Mouse (Mus musculus): ENCODE measurements around the gene Lrrc58. TPM values are rescaled to one million over a fixed set of nuclear protein-coding genes. Genes with fewer than 3 reads are reported as not detected.

The Lrrc58 gene
- 59.1 and 61.1 TPM in 2 replicates for polyA plus RNA-seq (2016; fragmentation: Nextera tagmentation; extraction: Ambion mirVana)

DNA sequence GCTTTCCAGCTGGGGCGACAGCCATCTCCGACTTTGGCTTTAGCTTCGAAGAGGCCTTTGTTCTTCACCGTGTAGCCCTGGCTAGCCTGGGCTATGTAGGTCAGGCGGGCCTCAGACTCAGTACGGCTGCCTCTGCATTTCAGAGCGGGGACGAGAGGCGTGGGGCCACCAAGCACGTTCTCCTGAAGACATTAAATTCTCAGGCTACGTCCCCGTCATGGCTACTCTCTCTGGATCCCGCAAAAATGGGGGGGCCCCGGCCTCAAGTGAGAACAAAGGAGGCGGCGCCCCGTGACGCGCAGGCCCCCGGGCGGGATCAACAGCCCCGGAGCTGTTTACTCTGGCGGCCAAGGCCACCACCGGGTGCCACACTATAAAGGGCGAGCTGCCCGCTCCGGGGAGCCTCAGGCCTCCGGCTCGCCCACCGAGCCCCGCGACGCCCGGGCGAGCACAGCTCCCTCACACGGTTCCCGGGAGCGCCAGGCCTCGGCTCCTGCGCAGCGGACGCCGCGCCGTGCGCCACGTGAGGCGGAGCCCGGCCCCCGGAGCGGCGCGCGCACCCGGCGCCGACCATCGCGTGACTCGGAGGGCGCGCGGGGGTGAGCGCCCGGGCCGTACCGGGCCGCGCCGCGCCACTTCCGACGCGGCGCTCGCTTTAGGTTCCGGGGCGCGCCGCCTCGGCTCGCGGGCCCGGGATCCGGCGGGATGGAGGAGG, at the start of gene Lrrc58:
Lrrc58 (plus strand) TSS at position 599 of the 715 bp plus-strand sequence.
- WGBS, result under 1% methylated on average over 78 of the region's 86 CpGs
- H3K4me2 ChIP-seq (replicated peaks), result peak within 1 kb of the TSS; percentile 64
- H3K27me3 ChIP-seq (replicated peaks), result no peaks in the 10 kb centered on the region
- peak; percentile 96 for ATAC-seq (ENCODE audit: low FRiP score, low read depth)
- peak within 1 kb of the TSS; percentile 96 for H3K27ac ChIP-seq
- H3K4me3 ChIP-seq, result peak within 1 kb of the TSS; percentile 98
- peaks cover 22% of the 10 kb centered on the region for H3K4me1 ChIP-seq
- H3K9ac ChIP-seq, result peak within 1 kb of the TSS; percentile 99
- H3K9me3 ChIP-seq, result no peaks in the 10 kb centered on the region
- H3K36me3 ChIP-seq, result no peaks in the 10 kb centered on the region

DNA sequence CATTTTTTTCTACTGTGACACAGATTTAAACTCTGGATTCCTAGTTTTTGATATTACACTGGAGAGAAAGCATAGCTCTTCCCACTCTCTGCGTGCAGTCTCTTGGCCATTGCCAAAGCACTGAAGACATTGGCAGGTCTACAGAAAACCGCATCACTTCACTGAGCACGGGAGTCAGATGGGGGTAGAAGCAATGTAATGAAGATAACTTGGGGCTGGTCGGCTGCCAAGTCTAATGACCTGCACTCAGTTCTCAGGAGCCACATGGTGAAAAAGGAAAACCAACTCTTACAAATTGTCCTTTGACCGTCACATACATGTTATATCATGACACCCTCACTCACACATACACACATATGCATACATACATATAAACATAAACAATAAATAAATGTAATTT, 44.2 kb upstream of the Lrrc58 start:
- H3K4me1 ChIP-seq, result no peaks in the 10 kb centered on the region

DNA sequence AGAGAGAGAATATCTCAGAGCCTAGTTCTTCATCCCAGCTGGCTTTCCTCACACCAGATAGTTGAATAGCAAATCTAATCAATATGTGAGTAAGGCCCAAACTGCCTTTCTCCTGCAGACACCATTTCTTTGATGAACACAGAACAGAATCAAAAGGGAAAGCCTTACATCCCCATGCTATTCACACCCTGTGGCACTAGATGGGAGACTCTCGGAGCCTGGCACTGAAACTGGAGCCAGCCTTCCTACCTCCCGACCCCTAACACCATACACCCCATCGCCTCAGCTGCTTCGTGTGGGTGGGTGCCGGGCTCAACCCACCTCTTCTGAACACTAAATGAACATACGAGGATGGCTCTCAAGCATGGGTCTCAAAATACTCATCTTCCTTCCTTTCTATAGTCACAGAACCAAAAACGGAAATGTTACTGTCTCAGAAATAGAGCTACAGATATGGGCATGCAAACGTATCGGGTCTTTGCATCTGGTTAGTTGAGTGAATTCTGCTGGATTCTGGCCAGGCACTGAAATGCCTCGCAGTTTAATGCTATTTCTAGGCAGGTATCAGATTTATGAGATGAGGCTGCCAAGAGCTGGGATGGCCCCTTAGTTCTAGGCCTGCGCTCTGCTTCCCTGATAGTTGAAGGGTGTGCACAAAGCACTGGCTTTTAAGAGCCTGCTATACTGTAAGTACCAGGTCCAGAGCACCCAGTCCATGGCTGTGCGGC, 43.2 kb upstream of the Lrrc58 start:
- Histone ChIP-seq H3K4me1 (no peaks in the 10 kb centered on the region), H3K9me3 (no peaks in the 10 kb centered on the region), H3K4me2 (replicated peaks) (no peak overlapping the region), H3K27ac (no peak overlapping the region), H3K27me3 (replicated peaks) (no peaks in the 10 kb centered on the region), H3K4me3 (no peak overlapping the region), H3K36me3 (peaks cover 67% of the 10 kb centered on the region), H3K9ac (no peak overlapping the region)
- no peak for ATAC-seq (ENCODE audit: low FRiP score, low read depth)
- WGBS, result 94% methylated on average over 12 of the region's 12 CpGs

More for the DNA sequence above, 44.2 kb upstream of the Lrrc58 start:
- no peak for ATAC-seq (ENCODE audit: low FRiP score, low read depth)
- H3K27me3 ChIP-seq (replicated peaks), result no peaks in the 10 kb centered on the region
- H3K4me2 ChIP-seq (replicated peaks), result no peak overlapping the region
- H3K36me3 ChIP-seq, result peaks cover 63% of the 10 kb centered on the region
- no peak overlapping the region for H3K4me3 ChIP-seq
- 93% methylated on average over 5 of the region's 5 CpGs for WGBS
- no peak overlapping the region for H3K9ac ChIP-seq
- no peak overlapping the region for H3K27ac ChIP-seq
- no peaks in the 10 kb centered on the region for H3K9me3 ChIP-seq

DNA sequence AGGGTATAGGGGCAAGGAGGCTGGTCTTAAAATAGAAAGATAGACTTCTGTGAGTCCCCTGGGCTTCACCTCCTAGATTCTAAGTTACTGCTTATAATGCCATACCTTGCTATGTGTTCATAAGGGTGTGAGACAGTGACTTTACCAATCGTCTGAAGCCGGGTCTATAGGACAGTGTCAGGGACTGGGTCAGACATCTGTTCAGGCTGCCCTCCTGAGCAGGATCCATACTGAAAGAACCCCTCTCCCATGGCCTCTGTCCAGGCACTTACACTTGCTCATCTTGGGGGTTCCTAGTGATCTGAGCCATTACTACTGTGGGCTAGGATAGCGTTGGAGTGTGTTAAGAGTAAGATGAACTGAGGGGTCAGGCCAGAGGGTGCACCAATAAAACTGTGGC, 41.9 kb upstream of the Lrrc58 start:
- Histone ChIP-seq H3K36me3 (peaks cover 68% of the 10 kb centered on the region), H3K4me2 (replicated peaks) (no peak overlapping the region), H3K4me1 (no peaks in the 10 kb centered on the region), H3K27me3 (replicated peaks) (no peaks in the 10 kb centered on the region), H3K27ac (no peak overlapping the region), H3K9ac (no peak overlapping the region), H3K4me3 (no peak overlapping the region), H3K9me3 (no peaks in the 10 kb centered on the region)
- 90% methylated on average over 3 of the region's 3 CpGs for WGBS
- no peak for ATAC-seq (ENCODE audit: low FRiP score, low read depth)

DNA sequence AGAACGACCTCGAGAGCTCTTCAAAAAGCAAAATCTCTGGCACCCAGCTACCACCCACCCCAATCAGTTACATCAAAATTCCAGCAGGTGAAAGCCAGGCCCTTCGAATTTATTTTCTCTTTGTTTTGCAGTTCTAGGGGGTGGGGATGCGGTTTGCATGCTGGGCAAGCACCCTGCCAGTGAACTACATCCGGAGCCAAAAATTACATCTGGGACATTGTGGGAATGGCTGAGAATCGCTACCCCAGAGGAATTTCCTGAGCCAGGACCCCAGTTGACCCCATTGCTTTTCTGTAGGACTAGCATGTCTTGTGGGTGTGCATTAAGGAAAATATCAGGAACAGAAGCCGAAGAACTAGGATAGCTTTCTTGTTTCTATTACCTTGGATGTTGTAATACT, 37.1 kb upstream of the Lrrc58 start:
- no peak for ATAC-seq (ENCODE audit: low FRiP score, low read depth)
- H3K4me1 ChIP-seq, result no peaks in the 10 kb centered on the region
- peaks cover 60% of the 10 kb centered on the region for H3K36me3 ChIP-seq
- no peak overlapping the region for H3K9ac ChIP-seq
- H3K4me2 ChIP-seq (replicated peaks), result no peak overlapping the region
- WGBS, result 90% methylated on average over 7 of the region's 7 CpGs
- H3K4me3 ChIP-seq, result no peak overlapping the region
- H3K27ac ChIP-seq, result no peak overlapping the region
- H3K27me3 ChIP-seq (replicated peaks), result no peaks in the 10 kb centered on the region
- no peaks in the 10 kb centered on the region for H3K9me3 ChIP-seq

DNA sequence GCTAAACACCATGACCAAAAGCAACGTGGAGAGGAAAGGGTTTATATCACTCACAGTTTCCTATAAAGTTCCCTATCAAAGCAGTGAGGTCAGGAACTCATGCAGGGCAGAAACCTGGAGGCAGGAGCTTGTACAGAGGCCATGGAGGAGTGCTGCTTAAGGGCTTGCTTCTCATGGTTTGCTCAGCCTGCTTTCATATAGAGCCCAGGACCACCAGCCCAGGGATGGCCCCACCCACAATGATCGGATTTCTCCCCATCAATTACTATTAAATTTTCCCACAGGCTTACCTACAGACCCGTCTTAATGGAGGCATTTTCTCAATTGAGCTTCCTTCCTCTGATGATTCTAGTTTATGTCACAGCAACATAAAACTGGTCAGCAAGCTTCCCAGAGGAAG, 30.6 kb upstream of the Lrrc58 start:
- WGBS, result 78% methylated on average over 3 of the region's 3 CpGs
- no peak overlapping the region for H3K4me3 ChIP-seq
- no peak overlapping the region for H3K27ac ChIP-seq
- no peak for ATAC-seq (ENCODE audit: low FRiP score, low read depth)
- no peak overlapping the region for H3K9ac ChIP-seq
- no peaks in the 10 kb centered on the region for H3K4me1 ChIP-seq
- H3K36me3 ChIP-seq, result peaks cover 18% of the 10 kb centered on the region
- no peak overlapping the region for H3K4me2 ChIP-seq (replicated peaks)
- H3K9me3 ChIP-seq, result no peaks in the 10 kb centered on the region
- no peaks in the 10 kb centered on the region for H3K27me3 ChIP-seq (replicated peaks)

DNA sequence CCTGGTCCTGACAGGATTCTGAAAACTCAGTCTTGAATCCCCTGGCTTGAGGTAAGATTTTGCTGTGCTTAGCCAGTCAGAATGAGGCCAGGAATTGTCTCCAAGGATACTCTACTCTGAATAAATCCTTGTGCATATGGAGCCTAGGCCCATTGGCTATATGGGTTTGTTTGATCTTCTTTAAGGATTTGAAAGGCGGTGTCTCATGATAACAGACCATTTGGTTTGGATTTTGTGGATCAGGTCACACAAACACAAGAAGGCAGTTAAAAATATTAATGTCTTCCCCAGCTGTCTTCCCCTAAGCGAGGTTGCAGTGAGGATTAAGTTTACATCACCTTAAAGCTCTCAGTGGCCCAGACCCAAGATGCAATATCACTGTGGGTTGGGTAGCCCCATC, 25.8 kb upstream of the Lrrc58 start:
- Histone ChIP-seq H3K9me3 (no peaks in the 10 kb centered on the region), H3K9ac (no peak overlapping the region), H3K4me2 (replicated peaks) (no peak overlapping the region), H3K4me1 (no peaks in the 10 kb centered on the region), H3K36me3 (no peaks in the 10 kb centered on the region), H3K27ac (no peak overlapping the region), H3K27me3 (replicated peaks) (no peaks in the 10 kb centered on the region), H3K4me3 (no peak overlapping the region)
- WGBS, result 76% methylated on average over 2 of the region's 2 CpGs
- ATAC-seq (ENCODE audit: low FRiP score, low read depth), result no peak

DNA sequence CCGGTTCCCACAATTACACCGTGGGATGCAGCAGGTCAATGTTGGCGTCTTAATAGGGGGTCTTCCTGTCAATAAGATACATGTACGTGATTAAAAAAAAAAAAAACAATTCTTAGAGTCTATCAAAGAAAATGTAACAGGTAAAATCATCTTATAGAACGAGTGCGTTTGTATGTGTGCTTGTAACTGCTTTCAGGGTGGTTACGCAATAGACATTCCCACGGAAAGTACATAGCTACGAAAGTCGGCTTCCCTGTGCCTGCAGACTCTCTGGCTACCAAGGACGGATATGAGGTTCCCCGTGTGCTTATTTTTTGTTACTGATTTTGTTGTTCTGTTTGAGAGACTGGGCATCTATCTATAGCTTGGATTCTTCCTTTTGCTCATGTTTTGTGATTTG, 24.4 kb upstream of the Lrrc58 start:
- Histone ChIP-seq H3K36me3 (no peaks in the 10 kb centered on the region), H3K4me2 (replicated peaks) (no peak overlapping the region), H3K27me3 (replicated peaks) (no peaks in the 10 kb centered on the region), H3K4me3 (no peak overlapping the region), H3K27ac (no peak overlapping the region), H3K4me1 (no peaks in the 10 kb centered on the region), H3K9me3 (no peaks in the 10 kb centered on the region), H3K9ac (no peak overlapping the region)
- 90% methylated on average over 12 of the region's 12 CpGs for WGBS
- ATAC-seq (ENCODE audit: low FRiP score, low read depth), result no peak

DNA sequence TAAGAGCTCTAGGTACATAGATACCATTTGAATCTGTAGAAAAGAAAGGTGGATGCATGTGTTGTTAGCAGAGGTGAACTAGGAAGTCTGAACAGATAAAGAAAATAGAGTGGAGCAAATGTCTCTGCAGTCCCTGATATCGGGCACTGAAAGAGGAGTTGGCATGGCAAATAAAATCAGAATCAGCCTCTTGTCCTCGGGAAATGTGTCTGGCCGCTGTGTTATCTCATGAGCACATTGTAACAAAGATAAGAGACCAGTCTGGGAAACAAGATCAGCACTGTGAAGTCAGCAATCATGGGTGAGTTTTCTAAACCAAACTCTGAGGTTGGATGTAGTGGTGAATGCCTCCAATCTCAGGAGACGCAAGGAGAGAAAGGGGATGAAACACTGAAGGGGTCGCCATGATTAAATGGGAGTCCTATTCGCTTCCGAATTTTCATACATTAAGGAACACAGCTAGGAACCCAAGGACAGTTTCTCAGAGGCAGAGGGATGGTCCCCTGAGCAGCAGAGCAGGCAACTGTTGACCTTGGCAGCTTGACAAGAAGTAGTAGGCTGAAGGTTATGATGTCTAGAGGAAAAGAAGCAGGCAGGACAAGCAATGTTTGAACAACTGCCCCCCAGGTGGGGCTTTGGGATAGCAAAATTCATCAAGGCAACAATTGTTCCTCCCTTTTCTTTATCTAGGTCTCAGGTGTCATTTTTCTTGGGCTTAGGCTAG, 22.8 kb upstream of the Lrrc58 start:
- no peak overlapping the region for H3K4me2 ChIP-seq (replicated peaks)
- no peak overlapping the region for H3K27ac ChIP-seq
- 84% methylated on average over 7 of the region's 7 CpGs for WGBS
- no peak overlapping the region for H3K9ac ChIP-seq
- no peak for ATAC-seq (ENCODE audit: low FRiP score, low read depth)
- no peaks in the 10 kb centered on the region for H3K9me3 ChIP-seq
- H3K36me3 ChIP-seq, result no peaks in the 10 kb centered on the region
- no peak overlapping the region for H3K4me3 ChIP-seq
- no peaks in the 10 kb centered on the region for H3K4me1 ChIP-seq
- no peaks in the 10 kb centered on the region for H3K27me3 ChIP-seq (replicated peaks)

DNA sequence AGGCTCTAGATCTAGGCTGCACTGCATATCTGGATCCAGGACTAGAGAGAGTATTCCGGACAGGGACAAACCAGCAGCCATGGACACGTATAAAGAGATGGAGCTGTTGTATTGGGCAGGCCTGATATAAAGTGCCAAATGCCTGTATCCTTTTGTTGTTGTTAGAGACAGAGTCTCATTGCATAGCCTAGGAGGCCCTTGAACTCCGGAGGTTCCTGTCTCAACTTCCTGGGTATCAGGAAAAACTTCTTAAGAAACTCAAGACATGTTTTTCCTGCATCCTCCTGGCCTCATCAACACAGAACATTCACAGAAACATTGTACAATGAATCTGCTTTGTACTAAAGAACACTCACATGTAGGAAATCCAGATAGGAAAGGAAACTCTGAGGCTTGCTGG, 21.1 kb upstream of the Lrrc58 start:
- Histone ChIP-seq H3K36me3 (no peaks in the 10 kb centered on the region), H3K27me3 (replicated peaks) (no peaks in the 10 kb centered on the region), H3K4me1 (no peaks in the 10 kb centered on the region), H3K4me3 (no peak overlapping the region), H3K4me2 (replicated peaks) (no peak overlapping the region), H3K27ac (no peak overlapping the region), H3K9ac (no peak overlapping the region), H3K9me3 (no peaks in the 10 kb centered on the region)
- no peak for ATAC-seq (ENCODE audit: low FRiP score, low read depth)
- 90% methylated on average over 3 of the region's 3 CpGs for WGBS

DNA sequence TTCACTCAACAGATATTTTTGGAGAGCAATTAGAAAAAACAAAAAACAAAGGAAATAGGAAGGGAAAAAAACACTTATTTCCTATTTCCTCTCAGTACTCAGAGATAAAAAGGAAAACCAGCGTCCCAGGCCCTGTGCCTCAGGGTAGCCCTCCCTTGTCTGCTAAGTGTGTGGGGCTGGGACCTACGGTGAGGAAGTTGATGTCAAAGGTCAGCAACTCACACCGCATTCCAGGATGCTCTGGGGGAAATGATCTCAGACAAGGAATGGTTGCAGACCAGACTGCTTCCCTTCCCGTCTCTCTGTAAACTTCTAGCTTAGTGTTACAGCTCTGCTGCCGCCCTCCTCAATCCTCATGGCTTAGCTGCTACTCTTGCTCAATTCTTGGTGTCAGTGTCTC, 16.8 kb upstream of the Lrrc58 start:
- no peaks in the 10 kb centered on the region for H3K4me1 ChIP-seq
- WGBS, result 57% methylated on average over 5 of the region's 5 CpGs
- H3K27ac ChIP-seq, result no peak overlapping the region
- no peak for ATAC-seq (ENCODE audit: low FRiP score, low read depth)
- no peaks in the 10 kb centered on the region for H3K27me3 ChIP-seq (replicated peaks)
- H3K4me2 ChIP-seq (replicated peaks), result no peak overlapping the region
- no peaks in the 10 kb centered on the region for H3K9me3 ChIP-seq
- H3K36me3 ChIP-seq, result no peaks in the 10 kb centered on the region
- no peak overlapping the region for H3K4me3 ChIP-seq
- no peak overlapping the region for H3K9ac ChIP-seq

DNA sequence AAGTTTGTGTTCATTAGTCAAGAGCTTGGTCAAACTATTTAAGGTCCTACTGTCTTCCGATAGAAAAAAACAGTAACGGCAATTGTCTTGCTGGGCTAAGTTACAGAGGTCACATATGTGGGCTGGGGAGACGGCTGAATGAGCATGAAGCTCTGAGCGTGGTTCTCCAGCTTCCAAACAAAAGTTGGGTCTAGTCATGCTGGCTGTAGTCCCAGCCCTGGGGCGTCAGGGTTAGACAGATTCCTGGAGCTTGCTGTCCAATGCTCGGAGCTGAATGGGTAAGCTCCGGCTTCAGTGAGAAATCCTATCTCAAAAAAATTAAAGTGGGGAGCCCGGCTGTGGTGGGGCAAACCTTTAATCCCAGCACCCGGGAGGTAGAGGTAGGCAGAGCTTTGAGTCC, 14.9 kb upstream of the Lrrc58 start:
- no peak overlapping the region for H3K4me3 ChIP-seq
- 80% methylated on average over 9 of the region's 9 CpGs for WGBS
- no peak overlapping the region for H3K27ac ChIP-seq

More for the DNA sequence above, 14.9 kb upstream of the Lrrc58 start:
- no peak for ATAC-seq (ENCODE audit: low FRiP score, low read depth)
- no peak overlapping the region for H3K4me2 ChIP-seq (replicated peaks)
- H3K36me3 ChIP-seq, result no peaks in the 10 kb centered on the region
- no peaks in the 10 kb centered on the region for H3K9me3 ChIP-seq
- no peak overlapping the region for H3K9ac ChIP-seq
- H3K4me1 ChIP-seq, result no peaks in the 10 kb centered on the region
- no peaks in the 10 kb centered on the region for H3K27me3 ChIP-seq (replicated peaks)

All from neural tube, embryonic 12.5 days (tissue).